Mouse (Mus musculus) ES-Bruce4 (cell line): ENCODE results near the gene Mnd1. TPM values are rescaled to one million over a fixed set of nuclear protein-coding genes. Genes with fewer than 3 reads are reported as not detected.
A peak's percentile ranks its signal among the peaks of the same experiment; 100 is the strongest.

Experiments
- H3K27ac ChIP-seq: 2 replicates; pipeline ENCODE4 v1.5.1; 2012; ENCODE audit warnings: low read length, inconsistent platforms; ENCODE audit not compliant: insufficient read depth
- H3K27me3 ChIP-seq: 2 replicates; pipeline ENCODE4 v1.6.1; 2012; ENCODE audit warnings: mild to moderate bottlenecking, low read length, inconsistent platforms; ENCODE audit not compliant: control insufficient read depth, poor library complexity, insufficient read depth, severe bottlenecking
- H3K36me3 ChIP-seq: 2 replicates; pipeline ENCODE4 v1.6.1; 2012; ENCODE audit warnings: inconsistent platforms, mild to moderate bottlenecking, low read length, moderate library complexity; ENCODE audit not compliant: control insufficient read depth, poor library complexity, insufficient read depth, severe bottlenecking
- H3K4me1 ChIP-seq: one replicate; pipeline ENCODE4 v1.8.1; 2011; ENCODE audit warnings: low read length; ENCODE audit not compliant: control insufficient read depth, insufficient read depth
- H3K4me3 ChIP-seq: 2 replicates; pipeline ENCODE4 v1.5.1; 2011; ENCODE audit warnings: low read depth, mild to moderate bottlenecking, low read length
- H3K9ac ChIP-seq: 2 replicates; pipeline ENCODE4 v1.6.1; 2012; ENCODE audit warnings: low read depth, mild to moderate bottlenecking, inconsistent platforms; ENCODE audit not compliant: poor library complexity, severe bottlenecking
- H3K9me3 ChIP-seq: replicated peaks from 2 replicates; pipeline ENCODE4 v1.6.1; 2012; ENCODE audit warnings: mild to moderate bottlenecking, low read length, inconsistent platforms; ENCODE audit not compliant: control insufficient read depth, poor library complexity, insufficient read depth, severe bottlenecking
- CTCF ChIP-seq: IDR thresholded peaks from one replicate; pipeline ENCODE4 v1.8.1; 2011; ENCODE audit warnings: low read depth, low read length
- EP300 ChIP-seq: IDR thresholded peaks from 2 replicates; pipeline ENCODE4 v1.6.1; 2011; ENCODE audit warnings: low read depth, low read length; ENCODE audit not compliant: insufficient read depth
- POLR2A ChIP-seq: IDR thresholded peaks from one replicate; pipeline ENCODE4 v1.8.1; 2011; ENCODE audit warnings: low read length; ENCODE audit not compliant: insufficient read depth
- polyA plus RNA-seq: library from polyadenylated mRNA; stranded (reverse); fragments of >200 nt; gene quantifications from 2 replicates; pipeline ENCODE4 v1.2.4, GENCODE M21; 2011; ENCODE audit warnings: low read depth; ENCODE audit not compliant: missing spikeins, insufficient read depth, insufficient read length

Gene Mnd1
- polyA plus RNA-seq, 1 experiment, result 43.8 TPM

- Histone ChIP-seq H3K27me3 (no peaks in the 10 kb centered on the region), H3K9me3 (no peaks in the 10 kb centered on the region), H3K4me1 (peaks cover 1% of the 10 kb centered on the region), H3K4me3 (peak overlapping the region; percentile 69), H3K27ac (peak overlapping the region; percentile 52), H3K36me3 (no peaks in the 10 kb centered on the region), H3K9ac (peak overlapping the region; percentile 35; the same call in 1 of the 2 replicates)
- no peak for TF ChIP-seq POLR2A
- TF ChIP-seq CTCF, result peak; percentile 27
- peak; percentile 83 for TF ChIP-seq EP300
Measured at GRCm38 (mm10) chr3:84191141-84191881, 35.7 kb upstream of the Mnd1 start.

DNA sequence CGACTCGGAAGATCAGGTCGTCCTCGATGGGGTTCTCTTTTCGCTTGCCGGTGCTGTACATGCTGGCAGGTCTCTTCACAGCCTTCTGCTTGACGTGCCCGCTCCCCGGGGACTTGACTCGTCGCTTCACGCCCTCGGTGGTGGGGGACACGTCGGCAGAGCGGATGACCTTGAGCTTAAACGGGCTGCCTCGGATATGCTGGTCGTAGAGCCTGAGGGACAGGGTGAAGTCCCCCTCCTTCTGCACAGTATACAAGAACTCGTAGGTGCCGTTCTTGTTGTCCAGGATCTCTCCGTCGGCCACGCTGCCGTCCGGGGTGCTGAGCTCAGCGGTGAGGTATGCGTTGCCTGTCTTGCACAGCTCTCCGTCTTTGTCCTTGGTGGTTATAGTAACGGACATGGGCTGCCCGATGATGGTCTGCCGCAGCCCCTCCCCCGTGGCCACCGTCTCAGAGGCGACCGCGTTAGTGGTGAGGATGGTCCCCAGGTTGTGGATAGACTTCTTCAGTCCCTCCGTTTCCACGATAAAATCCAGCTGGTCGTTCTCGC lies 35.0 kb upstream of the Mnd1 start:
- H3K4me1 ChIP-seq, result peaks cover 1% of the 10 kb centered on the region
- H3K9ac ChIP-seq, result peak overlapping the region; percentile 35
- H3K9me3 ChIP-seq, result no peaks in the 10 kb centered on the region
- no peaks in the 10 kb centered on the region for H3K27me3 ChIP-seq
- peak overlapping the region; percentile 52 for H3K27ac ChIP-seq
- TF ChIP-seq POLR2A, result no peak
- TF ChIP-seq EP300, result 0 out of 2 replicates have a peak, but pooled peaks have one; percentile 8
- H3K4me3 ChIP-seq, result peak overlapping the region; percentile 69
- no peaks in the 10 kb centered on the region for H3K36me3 ChIP-seq

GRCm38 (mm10) chr3:84189629-84190173 lies 34.1 kb upstream of the Mnd1 start:
- Histone ChIP-seq H3K27me3 (no peaks in the 10 kb centered on the region), H3K36me3 (no peaks in the 10 kb centered on the region), H3K4me1 (no peaks in the 10 kb centered on the region), H3K9me3 (no peaks in the 10 kb centered on the region), H3K9ac (peak overlapping the region; percentile 35), H3K27ac (peak overlapping the region; percentile 84), H3K4me3 (peak overlapping the region; percentile 69)
- TF ChIP-seq CTCF, result no peak
- no peak for TF ChIP-seq POLR2A
- TF ChIP-seq EP300, result peak; percentile 73

DNA sequence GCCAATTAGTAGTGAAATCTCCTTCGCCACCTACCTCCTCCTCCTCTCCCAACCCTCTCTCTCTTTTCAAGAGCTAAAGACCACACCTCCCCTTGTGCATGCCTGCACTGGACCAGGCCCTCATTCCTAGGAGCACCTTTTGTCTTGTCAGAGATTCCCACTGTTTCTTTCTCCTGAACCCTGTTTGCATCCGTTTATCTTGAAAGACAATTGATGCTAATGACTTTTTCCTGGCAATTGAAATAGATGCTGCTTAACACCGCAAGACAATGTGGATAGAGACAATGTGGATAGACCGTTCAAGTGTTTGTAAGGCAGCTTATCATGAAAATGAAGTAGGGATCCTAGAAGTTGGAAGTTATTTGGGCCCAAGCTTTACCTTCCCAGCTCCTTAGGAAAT lies 26.1 kb upstream of the Mnd1 start:
- no peaks in the 10 kb centered on the region for H3K27me3 ChIP-seq
- H3K9ac ChIP-seq, result no peak overlapping the region
- no peaks in the 10 kb centered on the region for H3K36me3 ChIP-seq
- peaks cover 5% of the 10 kb centered on the region for H3K4me1 ChIP-seq
- no peaks in the 10 kb centered on the region for H3K9me3 ChIP-seq
- peak; percentile 92 for TF ChIP-seq EP300
- TF ChIP-seq CTCF, result no peak
- TF ChIP-seq POLR2A, result no peak
- H3K4me3 ChIP-seq, result peak overlapping the region; percentile 24; the same call in 1 of the 2 replicates
- peak overlapping the region; percentile 100 for H3K27ac ChIP-seq

DNA sequence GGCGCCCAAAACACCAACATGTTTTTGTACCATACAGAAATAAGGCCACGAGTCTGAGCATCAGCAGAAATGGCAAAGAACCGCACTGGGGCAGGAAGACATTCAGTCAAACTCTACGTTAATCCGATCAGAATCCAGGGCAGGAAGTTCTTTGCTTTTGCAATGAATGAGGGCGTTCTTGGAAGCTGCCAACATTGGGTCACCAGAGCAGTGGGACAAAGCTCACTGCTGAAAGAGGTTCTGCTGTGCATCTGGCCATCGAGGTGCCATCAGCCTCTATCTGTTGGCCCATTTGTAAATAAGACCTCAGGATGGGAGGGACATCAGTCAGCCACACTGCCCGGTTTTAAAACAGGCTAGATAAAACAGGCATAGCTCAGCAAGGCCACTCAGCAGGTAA lies 25.5 kb upstream of the Mnd1 start:
- Histone ChIP-seq H3K9me3 (no peaks in the 10 kb centered on the region), H3K36me3 (no peaks in the 10 kb centered on the region), H3K4me1 (peaks cover 5% of the 10 kb centered on the region), H3K9ac (peak overlapping the region; percentile 4; the same call in 1 of the 2 replicates), H3K4me3 (peak overlapping the region; percentile 8), H3K27ac (peak overlapping the region; percentile 100), H3K27me3 (no peaks in the 10 kb centered on the region)
- no peak for TF ChIP-seq POLR2A
- TF ChIP-seq EP300, result no peak
- TF ChIP-seq CTCF, result no peak
